In genomic region chr8:10663770-10664470, GRCm38 (mm10) we compare ENCODE assay signal across 12 mouse cellular contexts.
DNase-seq lines count a peak whose midpoint lies in the region; ATAC-seq and TF ChIP-seq lines count a peak whose summit lies in the region.
"Had no signal": no experiment of that assay in that cellular context is flagged by ENCODE, and none has a peak within 500 bp of the region (broad histone marks: within the 10 kb centered on the region; RNA-seq: fewer than 3 reads in every experiment).

No protein-coding gene starts in this region.

- peak overlapping the region; percentile 14; the same call in 1 of the 2 replicates for H3K27ac ChIP-seq in lung, embryonic 16.5 days (ENCODE audit: low read length)
- no peak overlapping the region for H3K27ac ChIP-seq in hindbrain, postnatal 0 days
- H3K27ac ChIP-seq: liver, embryonic 14.5 days had no signal

- H3K4me3 ChIP-seq in lung, embryonic 16.5 days (ENCODE audit: low read length) = no peak overlapping the region
- H3K4me3 ChIP-seq in hindbrain, postnatal 0 days (ENCODE audit: low read length) = no peak overlapping the region

- no peak for ATAC-seq in lung, embryonic 16.5 days (ENCODE audit: low read depth)
- no peak; the same call in 1 of the 2 replicates for ATAC-seq in hindbrain, postnatal 0 days
- ATAC-seq in megakaryocyte-erythroid progenitor cell, adult 5-6 weeks (replicated peaks; ENCODE audit: low FRiP score, low TSS enrichment, poor library complexity, severe bottlenecking) = no peak

- H3K36me3 ChIP-seq in lung, embryonic 16.5 days (ENCODE audit: control insufficient read depth, insufficient read depth, low read length) = no peaks in the 10 kb centered on the region
- no peaks in the 10 kb centered on the region for H3K36me3 ChIP-seq in hindbrain, postnatal 0 days (ENCODE audit: insufficient read depth, low read length)

- H3K27me3 ChIP-seq in lung, embryonic 16.5 days (ENCODE audit: control insufficient read depth, insufficient read depth, low read depth, low read length) = no peaks in the 10 kb centered on the region
- no peaks in the 10 kb centered on the region for H3K27me3 ChIP-seq in hindbrain, postnatal 0 days (ENCODE audit: insufficient read depth, low read length)
- H3K27me3 ChIP-seq: Patski had no signal

- peaks cover 12% of the 10 kb centered on the region for H3K4me1 ChIP-seq in lung, embryonic 16.5 days (replicated peaks; ENCODE audit: control insufficient read depth, insufficient read depth, low read length)
- H3K4me1 ChIP-seq in hindbrain, postnatal 0 days (ENCODE audit: insufficient read depth, low read length) = no peaks in the 10 kb centered on the region

- WGBS in lung, embryonic 16.5 days = 26% methylated on average over 8 of the region's 8 CpGs
- 18% methylated on average over 8 of the region's 8 CpGs for WGBS in hindbrain, postnatal 0 days

- H3K9me3 ChIP-seq in lung, embryonic 16.5 days (ENCODE audit: control insufficient read depth, low read length) = no peaks in the 10 kb centered on the region
- no peaks in the 10 kb centered on the region for H3K9me3 ChIP-seq in hindbrain, postnatal 0 days (ENCODE audit: low read length)

- DNase-seq in lung, postnatal 14 days = no peak
- peak; percentile 80 for DNase-seq in embryo, embryonic 11 days
- DNase-seq in hindbrain, postnatal 0 days (ENCODE audit: low spot score) = peak; percentile 49
- DNase-seq in skeletal muscle tissue, adult 2 months (ENCODE audit: low read depth, low spot score) = peak; percentile 32
- DNase-seq in natural killer cell, adult 2 months (ENCODE audit: low spot score in 2 of 2) = no peak
- no peak for DNase-seq in cerebellum, adult 11-12 months
- DNase-seq: cerebellum, adult 2 months; right cerebral cortex, postnatal 14 days had no signal

- no peak overlapping the region for H3K4me2 ChIP-seq in lung, embryonic 16.5 days (ENCODE audit: low read depth, low read length)
- no peak overlapping the region for H3K4me2 ChIP-seq in hindbrain, postnatal 0 days (ENCODE audit: low read depth, low read length)

- H3K9ac ChIP-seq in lung, embryonic 16.5 days (ENCODE audit: low read length) = no peak overlapping the region
- no peak overlapping the region for H3K9ac ChIP-seq in hindbrain, postnatal 0 days (replicated peaks; ENCODE audit: low read length)
- H3K9ac ChIP-seq: liver, embryonic 14.5 days had no signal

- TF ChIP-seq CTCF in hindbrain, postnatal 0 days (IDR thresholded peaks at IDR 0.05; ENCODE audit: low read depth) = no peak

Comparison
In these comparisons a context has a peak if more than half of its experiments do, and no peak if none do; other contexts are left out.
1. DNase-seq: peak in embryo, embryonic 11 days (single experiment), hindbrain, postnatal 0 days (single experiment) and skeletal muscle tissue, adult 2 months (single experiment); none in lung, postnatal 14 days (single experiment), natural killer cell, adult 2 months (0 of 2) and cerebellum, adult 11-12 months (single experiment).